Mouse (Mus musculus): Measurements from ENCODE around the gene Slc22a15.

The Slc22a15 gene

DNA sequence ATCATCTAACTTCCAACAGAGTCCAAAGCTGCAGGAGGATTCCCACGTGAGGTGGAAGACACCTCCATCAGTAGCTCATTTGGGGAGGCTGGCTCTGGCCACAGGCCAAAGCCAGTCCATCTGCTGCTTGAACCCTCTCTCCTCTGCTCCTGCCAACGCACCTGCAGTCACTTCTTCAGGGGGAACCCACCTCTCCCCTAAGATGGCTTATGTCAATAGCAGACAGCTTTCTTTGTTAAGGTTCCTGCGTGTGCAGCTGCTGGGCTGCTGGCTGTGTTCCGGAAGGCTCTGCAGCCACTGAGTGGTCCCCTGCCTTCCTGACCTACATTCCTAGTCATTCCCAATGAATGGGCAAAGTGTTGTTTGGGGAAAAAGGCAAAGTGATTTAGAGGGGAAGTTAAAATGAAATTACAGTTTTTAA lies 57.2 kb downstream of the Slc22a15 start:
- 48% methylated on average over 4 of the region's 4 CpGs for WGBS

DNA sequence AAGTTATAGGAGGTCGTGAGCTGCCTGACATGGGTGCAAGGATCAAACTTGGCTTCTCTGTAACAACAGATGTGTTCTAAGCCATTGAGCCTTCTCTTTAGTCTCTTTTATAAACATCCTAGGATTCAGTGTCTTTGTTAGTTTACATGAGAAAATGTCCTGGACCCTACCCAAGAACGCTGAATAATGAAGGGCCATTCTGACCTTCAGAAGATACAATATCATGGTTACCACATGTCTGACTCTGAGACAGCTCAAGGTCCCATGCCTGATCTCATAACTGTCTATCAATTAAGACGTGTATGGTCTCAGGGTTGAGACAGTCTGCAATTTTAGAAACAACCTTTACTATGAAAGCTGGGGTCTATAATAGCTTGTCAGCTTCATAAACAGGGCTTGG lies 62.4 kb downstream of the Slc22a15 start:
- WGBS = 86% methylated on average over 3 of the region's 3 CpGs

- 47% methylated on average over 7 of the region's 7 CpGs for WGBS
Measured at GRCm38 (mm10) chr3:101860151-101860550, 64.1 kb downstream of the Slc22a15 start.

GRCm38 (mm10) chr3:101859740-101860139 lies 64.5 kb downstream of the Slc22a15 start:
- WGBS = 68% methylated on average over 7 of the region's 7 CpGs

DNA sequence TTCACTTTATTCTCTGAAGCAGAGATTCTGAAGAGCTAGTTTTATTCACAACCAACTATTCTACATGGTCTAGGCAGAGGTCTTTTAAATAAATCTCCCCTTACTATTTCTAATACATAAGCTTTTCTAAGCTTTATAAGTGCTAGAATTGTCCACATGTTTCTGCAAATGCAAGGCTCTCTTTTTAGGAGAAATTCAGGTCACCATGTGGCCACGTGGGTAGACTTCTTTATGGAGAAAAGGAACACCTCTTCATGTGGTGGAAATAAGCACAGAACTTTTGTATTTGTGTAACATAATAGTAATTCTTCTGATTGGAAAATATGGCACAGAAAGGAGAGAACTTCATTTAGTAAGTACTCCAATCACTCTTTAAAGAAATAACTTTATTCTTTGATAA lies 70.2 kb downstream of the Slc22a15 start:
- WGBS = 58% methylated on average over 1 of the region's 1 CpGs

DNA sequence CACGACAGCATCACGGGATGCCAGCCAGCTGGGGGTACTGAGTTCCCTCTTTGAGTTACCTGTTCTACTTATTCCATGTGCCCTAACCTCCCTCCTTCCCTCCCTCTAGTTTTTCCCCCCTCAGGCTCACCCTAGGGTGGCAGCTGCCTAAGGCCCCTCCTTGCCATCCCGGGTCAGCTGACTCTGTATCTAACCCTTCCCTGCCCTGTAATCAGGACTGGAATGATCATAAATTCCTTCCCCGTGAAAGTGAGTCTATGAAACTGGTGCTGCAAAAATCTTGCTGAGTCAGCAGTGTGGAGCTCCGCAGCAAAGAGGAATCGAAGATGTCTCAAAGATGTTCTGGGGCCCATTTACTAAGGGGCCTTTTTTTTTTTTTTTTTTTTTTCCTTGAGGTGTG lies 72.9 kb downstream of the Slc22a15 start:
- 77% methylated on average over 6 of the region's 6 CpGs for WGBS

GRCm38 (mm10) chr3:101848816-101849215 lies 75.4 kb downstream of the Slc22a15 start, which contains the start of gene Mab21l3:
Mab21l3 (minus strand) TSS chr3:101848959.
- WGBS = 89% methylated on average over 5 of the region's 5 CpGs

DNA sequence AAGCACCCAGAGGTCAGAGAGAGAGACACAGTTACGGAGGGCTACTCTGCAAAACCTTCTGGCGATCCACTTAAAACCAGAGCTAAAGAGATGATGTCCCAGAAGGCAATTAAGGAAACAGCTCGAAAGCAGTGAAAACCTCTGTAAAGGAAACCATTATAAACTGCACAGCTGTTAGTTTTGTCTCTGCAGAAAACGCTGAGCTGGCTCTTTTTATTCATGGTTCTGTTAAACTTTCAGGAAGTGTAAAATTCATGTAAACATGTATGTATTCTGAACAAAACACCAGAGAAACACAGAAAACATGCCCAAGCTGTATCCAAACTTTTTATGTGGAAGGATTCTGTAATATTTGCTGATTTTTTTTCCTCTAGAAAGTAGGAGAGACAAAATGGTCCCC lies 78.2 kb downstream of the Slc22a15 start:
- 74% methylated on average over 4 of the region's 4 CpGs for WGBS

- WGBS = 81% methylated on average over 7 of the region's 7 CpGs
Measured at GRCm38 (mm10) chr3:101842372-101843094, 81.7 kb downstream of the Slc22a15 start.

GRCm38 (mm10) chr3:101839327-101839726 lies 84.9 kb downstream of the Slc22a15 start:
- 89% methylated on average over 9 of the region's 9 CpGs for WGBS

GRCm38 (mm10) chr3:101836971-101837370 lies 87.3 kb downstream of the Slc22a15 start:
- 92% methylated on average over 3 of the region's 3 CpGs for WGBS

DNA sequence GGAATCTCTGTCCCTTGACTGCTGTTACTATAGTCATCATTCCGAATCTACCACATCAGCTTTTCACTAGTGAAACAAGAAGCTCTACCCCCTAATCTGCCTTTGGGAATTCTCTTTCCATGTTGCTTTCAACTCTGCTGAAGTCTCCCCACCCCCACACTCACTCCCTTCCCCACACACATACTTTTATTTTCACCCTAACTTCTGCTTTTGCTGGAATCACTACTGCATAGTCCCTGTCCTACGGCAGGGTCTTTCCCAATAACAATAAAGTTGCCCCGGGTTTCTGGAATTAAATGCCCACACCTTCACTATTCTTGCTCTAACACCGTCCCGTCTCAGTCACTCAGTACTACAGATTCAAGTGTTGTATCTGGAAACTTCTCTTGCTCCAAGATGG lies 87.7 kb downstream of the Slc22a15 start:
- WGBS = 73% methylated on average over 5 of the region's 5 CpGs

GRCm38 (mm10) chr3:101836045-101836444 lies 88.2 kb downstream of the Slc22a15 start:
- 9% methylated on average over 8 of the region's 8 CpGs for WGBS

DNA sequence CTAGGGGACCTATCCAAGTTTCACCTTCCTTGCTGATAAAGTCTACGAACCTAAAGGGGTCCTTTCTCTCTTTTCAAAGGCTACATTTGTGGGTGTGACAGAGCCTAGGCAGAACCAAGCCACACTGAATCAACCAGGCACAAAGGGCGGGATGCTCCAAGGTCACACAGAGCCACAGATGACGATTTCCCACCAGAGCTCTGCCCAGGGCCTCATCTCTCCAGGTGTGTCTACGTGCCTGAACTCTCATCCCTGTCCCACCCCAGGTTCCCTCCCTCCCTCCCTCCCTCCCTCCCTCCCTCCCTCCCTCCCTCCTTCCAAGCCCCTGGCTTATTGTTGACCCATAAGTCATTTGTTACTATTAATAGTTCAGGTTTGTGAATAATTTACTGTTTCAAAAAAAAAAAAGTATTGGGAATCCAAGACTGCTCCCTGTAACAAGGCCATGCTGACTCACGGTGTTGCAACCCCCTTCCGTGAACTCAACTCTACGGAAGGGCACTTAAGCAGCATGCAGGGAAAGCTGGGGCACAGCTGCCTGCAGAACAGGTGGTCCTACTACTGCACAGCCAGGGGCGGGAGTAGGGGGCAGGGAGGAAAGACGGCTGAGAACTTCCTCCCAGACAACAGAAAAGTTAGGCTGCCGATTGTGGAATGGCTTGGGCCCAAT lies 92.9 kb downstream of the Slc22a15 start:
- 75% methylated on average over 10 of the region's 10 CpGs for WGBS

DNA sequence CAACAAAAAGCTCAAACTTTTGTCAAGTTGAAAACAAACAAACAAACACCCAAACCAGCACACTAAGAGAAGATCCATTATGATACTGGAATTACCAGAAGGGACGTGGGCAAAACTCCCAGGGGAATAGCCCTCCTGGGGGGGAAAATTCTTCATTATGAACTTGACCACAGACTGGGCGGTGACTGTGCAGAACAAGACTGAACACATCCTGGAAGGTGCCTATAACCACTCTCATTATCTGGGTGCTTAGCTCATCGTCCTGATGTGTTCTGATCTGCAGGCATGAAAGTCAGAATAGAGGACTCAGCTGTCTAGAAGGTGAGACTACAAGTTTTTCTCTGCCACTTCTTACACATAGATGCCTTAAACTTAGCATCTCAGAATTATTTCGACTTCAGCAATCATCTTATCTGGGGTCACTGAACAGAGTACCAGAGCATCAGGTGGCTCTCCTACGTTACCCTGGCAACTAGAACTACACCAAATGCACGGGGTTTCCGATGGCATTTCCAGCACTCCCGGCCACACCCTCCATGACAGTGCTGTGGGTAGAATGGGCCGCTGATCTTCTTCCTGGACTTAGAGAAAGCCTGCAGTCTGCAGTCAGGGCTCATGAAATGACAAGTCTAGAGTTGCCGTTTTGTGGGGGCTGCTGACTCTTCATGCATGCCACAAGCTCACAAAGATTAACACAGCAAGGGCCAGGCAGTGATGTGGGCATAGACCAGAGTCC lies 94.2 kb downstream of the Slc22a15 start:
- WGBS = 85% methylated on average over 10 of the region's 10 CpGs

DNA sequence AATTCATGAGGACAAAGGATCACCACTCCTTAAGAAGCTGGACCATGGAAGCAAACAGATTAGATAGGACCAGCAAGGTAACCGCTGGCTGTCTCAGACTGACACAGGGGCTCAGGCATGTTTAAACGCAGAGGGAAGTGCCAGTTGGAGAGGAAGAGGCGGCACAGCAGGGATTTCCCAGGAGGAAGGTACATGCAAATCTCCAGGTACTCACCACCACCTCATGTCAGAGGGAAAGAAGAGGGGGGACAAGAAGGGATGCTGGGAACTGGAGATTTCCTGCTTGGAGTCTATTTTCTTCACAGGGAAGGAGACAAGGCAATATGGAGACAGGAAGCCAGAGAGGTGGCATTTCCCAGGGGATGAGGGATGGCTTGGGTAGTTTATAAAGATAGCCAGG lies 95.7 kb downstream of the Slc22a15 start:
- 76% methylated on average over 3 of the region's 3 CpGs for WGBS

DNA sequence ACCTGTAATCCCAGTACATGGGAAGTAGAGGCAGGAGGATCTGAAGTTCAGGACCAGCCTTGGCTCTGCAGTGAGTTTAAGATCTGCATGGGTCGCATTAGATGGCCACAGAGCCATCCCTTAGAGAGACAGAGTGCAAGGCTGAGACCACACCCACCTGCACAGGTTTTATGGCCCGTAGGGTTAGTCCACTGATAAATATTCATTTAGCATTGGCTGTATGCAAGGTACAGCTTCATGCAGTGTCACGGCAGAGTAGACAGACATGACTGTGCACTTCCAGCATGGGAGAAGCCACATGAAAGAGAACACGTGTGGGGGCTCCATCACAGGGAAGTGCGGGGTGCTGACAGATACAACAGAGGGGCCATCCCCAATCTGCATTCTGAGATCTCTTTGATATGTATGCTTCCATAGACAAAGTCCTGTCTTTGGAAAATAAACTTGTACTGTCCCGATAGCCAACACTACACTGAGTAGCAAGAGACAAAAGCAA lies 97.0 kb downstream of the Slc22a15 start:
- 93% methylated on average over 6 of the region's 6 CpGs for WGBS

DNA sequence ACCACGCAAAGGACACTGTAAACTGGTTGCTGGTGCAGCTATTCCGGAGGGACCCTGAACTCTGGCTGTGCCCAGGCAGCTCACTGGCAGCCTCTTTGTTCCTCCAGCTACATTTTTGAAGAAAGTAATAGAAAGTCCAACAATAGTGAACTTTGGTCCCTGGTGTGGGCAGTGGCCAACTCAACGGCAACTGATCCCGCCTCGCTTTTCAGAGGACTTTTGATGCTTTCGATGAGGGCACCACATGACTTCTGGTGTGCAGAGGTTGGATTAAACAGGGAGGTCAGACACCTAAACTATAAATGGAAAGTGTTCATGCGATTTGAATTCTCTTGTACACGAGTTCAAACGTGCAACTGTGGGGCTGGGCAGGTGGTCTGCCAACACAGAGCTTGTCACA lies 99.9 kb downstream of the Slc22a15 start:
- WGBS = 81% methylated on average over 9 of the region's 9 CpGs

DNA sequence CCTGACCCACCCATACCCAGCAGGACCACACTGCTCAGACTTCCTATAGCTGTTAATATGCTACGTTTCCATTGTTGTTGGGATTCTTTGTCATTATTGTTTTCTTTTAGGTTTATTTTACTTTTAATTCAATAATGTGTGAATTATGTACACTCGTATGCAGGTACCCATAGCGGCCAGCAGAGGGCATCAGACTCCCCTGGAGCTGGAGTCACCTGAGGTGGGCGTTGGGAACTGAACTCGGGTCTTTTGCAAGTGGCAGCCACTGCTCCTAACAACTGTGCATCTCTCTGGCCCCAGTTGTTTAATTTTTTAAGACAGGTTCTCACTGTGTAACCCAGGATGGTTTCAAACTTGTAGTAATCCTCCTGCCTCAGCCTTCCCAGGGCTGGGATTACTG lies 102.2 kb downstream of the Slc22a15 start:
- WGBS = 78% methylated on average over 5 of the region's 5 CpGs

DNA sequence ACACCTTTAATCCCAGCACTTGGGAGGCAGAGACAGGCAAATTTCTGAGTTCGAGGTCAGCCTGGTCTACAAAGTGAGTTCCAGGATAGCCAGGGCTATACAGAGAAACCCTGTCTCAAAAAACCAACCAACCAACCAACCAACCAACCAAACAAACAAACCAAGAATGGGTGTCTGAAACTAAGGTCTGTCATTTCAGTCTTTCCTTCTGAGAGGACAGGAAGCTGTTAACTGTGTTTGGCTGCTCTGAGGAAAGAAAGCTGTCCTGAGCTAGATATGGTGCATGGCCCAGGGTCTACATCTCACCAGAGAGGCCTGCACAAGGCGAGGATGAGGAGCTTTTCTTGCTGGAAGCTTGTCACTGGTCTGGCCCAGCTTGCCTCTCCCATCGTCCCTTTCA lies 103.5 kb downstream of the Slc22a15 start:
- WGBS = 85% methylated on average over 3 of the region's 3 CpGs

GRCm38 (mm10) chr3:101816006-101816405 lies 108.2 kb downstream of the Slc22a15 start:
- WGBS = 96% methylated on average over 3 of the region's 3 CpGs

GRCm38 (mm10) chr3:101814790-101815189 lies 109.5 kb downstream of the Slc22a15 start:
- 90% methylated on average over 9 of the region's 9 CpGs for WGBS

Measured in cerebral cortex, adult 2 months (tissue).